Mouse (Mus musculus): Measurements from ENCODE around the gene Tdpoz4. TPM values are rescaled to one million over a fixed set of nuclear protein-coding genes. Genes with fewer than 3 reads are reported as not detected.
"Not testable (repeated sequence)": the region's sequence is repeated elsewhere in the genome, so short reads cannot be mapped to it uniquely, and the experiment has no call there.

The Tdpoz4 gene
- total RNA-seq (2021), result not detected
- long read RNA-seq, experiment 1, result 0 reads
- long read RNA-seq, experiment 2, result 0 reads

DNA sequence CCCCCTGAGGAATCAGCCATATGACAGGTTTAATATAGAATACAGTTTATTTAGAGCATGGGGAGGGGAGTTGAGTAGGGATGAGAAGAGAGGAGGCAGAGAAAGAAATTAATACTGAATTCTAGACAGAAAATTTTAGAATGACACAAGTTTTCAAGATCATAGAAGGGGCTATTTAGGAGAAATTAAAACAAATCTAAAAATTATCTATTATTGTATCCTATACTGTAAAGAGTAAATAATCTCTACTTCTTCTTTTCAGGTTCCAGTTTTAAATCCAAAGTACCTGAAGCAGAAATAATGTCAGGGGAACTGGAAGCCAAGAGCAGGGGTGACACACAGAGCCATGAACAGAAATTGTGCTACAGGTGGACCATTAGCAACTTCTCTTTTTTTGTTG is at the start of gene Tdpoz4:
Tdpoz4 (plus strand) TSS at position 301 of the 400 bp plus-strand sequence.
- DNase-seq (ENCODE audit: low spot score in 2 of 2), result not testable (repeated sequence)

DNA sequence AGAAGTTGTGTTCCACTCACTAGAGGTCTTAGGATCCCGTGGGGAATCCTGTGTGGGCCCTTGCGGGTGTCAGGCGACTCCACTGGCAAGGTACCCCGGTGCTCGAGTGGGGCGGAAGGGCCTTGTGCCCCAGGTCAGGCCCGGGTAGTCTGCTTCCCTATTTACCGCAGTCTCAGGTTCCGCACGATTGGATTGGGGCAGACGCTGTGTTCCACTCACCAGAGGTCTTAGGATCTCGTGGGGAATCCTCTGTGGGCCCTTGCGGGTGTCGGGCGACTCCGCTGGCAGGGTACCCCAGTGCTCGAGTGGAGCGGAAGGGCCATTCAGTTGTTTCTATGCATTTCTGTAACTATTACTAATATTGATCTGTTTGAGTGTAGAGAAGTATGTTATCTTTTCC is 42.2 kb upstream of the Tdpoz4 start:
- DNase-seq (ENCODE audit: low spot score in 2 of 2), result not testable (repeated sequence)

DNA sequence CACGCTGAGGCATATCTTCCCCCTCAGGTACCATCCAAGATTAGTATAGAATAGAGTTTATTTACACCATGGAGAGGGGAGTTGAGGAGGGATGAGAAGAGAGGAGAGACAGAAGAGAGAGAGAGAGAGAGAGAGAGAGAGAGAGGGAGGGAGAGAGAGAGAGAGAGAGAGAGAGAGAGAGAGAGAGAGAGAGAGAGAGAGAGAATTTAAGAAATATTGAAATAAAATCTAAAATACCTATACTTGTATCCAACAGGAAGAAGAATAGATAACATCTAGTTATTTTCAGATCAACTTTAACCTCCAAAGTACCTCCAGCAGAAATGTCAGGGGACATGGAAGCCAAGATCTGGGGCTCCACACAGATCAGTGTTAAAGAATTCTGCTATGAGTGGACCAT is 23.5 kb upstream of the Tdpoz4 start, which contains the start of gene Gm5773:
Gm5773 (plus strand) TSS at position 301 of the 400 bp plus-strand sequence.
- DNase-seq (ENCODE audit: low spot score in 2 of 2), result not testable (repeated sequence)

DNA sequence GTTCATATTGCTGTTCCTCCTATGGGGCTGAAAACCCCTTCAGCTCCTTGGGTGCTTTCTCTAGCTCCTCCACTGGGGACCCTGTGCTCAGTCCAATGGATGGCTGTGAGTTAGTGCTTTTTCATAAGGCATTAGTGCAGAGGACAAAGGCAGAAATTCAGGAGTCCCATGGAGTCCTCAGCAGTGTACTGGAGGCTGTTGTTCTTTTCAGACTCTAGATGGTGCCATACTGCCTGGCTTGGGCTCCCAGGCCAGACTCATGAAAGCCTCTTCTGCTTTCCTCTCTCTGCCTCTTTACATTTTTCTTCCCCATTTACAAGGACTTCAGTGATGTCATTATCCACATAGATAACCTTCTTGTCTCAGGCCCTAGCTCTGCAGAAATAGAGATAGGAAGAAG is 17.1 kb downstream of the Tdpoz4 start:
- peak in 1 of 2 experiments; percentile 0 for DNase-seq (ENCODE audit: low spot score in 2 of 2)

DNA sequence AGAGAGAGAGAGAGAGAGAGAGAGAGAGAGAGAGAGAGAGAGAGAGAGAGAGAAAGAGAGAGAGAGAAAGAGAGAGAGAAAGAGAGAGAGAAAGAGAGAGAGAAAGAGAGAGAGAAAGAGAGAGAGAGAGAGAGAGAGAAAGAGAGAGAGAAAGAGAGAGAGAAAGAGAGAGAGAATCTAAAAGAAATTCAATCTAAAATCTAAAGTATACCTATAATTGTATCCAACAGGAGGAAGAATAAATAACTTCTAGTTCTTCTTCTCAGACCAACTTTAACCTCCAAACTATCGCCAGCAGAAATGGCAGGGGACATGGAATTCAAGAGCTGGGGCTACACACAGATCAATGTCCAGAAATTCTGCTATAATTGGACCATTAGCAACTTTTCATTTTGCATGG is 29.5 kb downstream of the Tdpoz4 start, which contains the start of gene Tdpoz3:
Tdpoz3 (plus strand) TSS at position 301 of the 400 bp plus-strand sequence.
- not testable (repeated sequence) for DNase-seq (ENCODE audit: low spot score in 2 of 2)

Other genes starting within 250 kb of the Tdpoz4 start
- 10 to 100 TPM; 31.1 to 34.9 TPM for gene S100a10, start 241.3 kb upstream of the Tdpoz4 start, total RNA-seq (2021)
- not detected for gene Tdpoz2, start 143.7 kb upstream of the Tdpoz4 start, total RNA-seq (2021)
- gene Tdpoz1, start 120.1 kb upstream of the Tdpoz4 start, total RNA-seq (2021), result not detected
- gene Gm37596, start 103.3 kb upstream of the Tdpoz4 start, total RNA-seq (2021), result not detected
- gene Gm5773, start 23.4 kb upstream of the Tdpoz4 start, total RNA-seq (2021), result not detected
- not detected for gene Tdpoz3, start 29.6 kb downstream of the Tdpoz4 start, total RNA-seq (2021)
- not detected for gene Gm9117, start 147.1 kb downstream of the Tdpoz4 start, total RNA-seq (2021)
- not detected for gene Tdpoz5, start 164.9 kb downstream of the Tdpoz4 start, total RNA-seq (2021)